Mouse (Mus musculus): Measurements from ENCODE around the gene Gab1. TPM values are rescaled to one million over a fixed set of nuclear protein-coding genes. Genes with fewer than 3 reads are reported as not detected.

The Gab1 gene
- 26.6 and 28.8 TPM in 2 replicates for polyA plus RNA-seq (2015; fragmentation: Nextera tagmentation; extraction: Ambion mirVana)

DNA sequence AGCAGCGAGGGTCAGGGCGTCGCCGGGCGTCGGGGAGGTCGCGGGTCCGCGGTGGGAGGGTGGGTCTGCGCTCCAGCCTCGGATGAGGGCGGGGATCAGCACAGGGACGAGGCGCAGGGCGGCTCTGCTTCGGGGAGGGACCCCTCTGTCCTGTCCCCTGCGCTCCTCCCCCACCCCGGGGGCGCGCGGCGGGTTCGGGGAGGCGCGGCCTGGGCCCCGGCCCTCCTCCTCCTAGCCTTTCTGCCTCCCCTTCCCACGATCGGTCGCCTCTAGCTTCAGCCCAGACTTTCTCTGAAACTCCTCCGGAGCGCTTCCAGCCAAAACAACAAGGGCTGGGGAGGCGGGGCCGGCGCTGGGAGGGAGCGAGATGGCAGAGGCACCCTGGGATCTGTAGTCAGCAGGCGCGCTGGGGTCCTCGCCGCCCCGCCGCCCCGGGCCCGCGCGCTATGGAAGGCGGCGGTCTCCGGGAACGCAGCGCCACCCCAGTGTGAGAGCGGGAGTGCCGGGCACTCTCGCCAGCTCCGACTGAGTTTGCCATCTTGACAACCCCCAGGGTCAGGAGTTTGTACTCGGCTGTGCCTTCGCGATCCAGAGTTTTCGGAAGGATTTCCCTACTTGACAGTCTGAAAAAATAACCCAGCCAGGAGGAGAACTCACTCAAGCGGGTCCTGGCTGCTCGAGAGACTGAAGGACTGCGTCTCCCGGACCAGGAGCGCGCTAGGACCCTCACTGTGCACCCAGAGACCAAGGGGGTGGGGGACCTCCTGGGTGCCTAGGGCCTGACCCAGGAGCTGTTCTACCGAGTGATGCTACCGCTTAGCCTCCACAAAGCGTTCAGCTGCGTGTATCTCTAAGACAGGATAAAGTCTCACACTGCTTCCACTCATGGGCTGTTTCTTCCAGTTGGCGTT lies at the start of gene Gab1:
Gab1 (minus strand) TSS at position 324 of the 911 bp plus-strand sequence.
- H3K4me1 ChIP-seq: peaks cover 28% of the 10 kb centered on the region
- peak within 1 kb of the TSS; percentile 99 for H3K27ac ChIP-seq (replicated peaks)
- 1% methylated on average over 69 of the region's 70 CpGs for WGBS
- peaks cover 2% of the 10 kb centered on the region; the same call in 1 of the 2 replicates for H3K36me3 ChIP-seq
- peak within 1 kb of the TSS; percentile 85 for H3K4me2 ChIP-seq
- H3K9me3 ChIP-seq: no peaks in the 10 kb centered on the region
- no peaks in the 10 kb centered on the region for H3K27me3 ChIP-seq (replicated peaks)
- peak within 1 kb of the TSS; percentile 93 for H3K4me3 ChIP-seq
- ATAC-seq (ENCODE audit: extremely low read depth, insufficient number of reproducible peaks, low FRiP score, low TSS enrichment): peak; percentile 87
- peak within 1 kb of the TSS; percentile 98 for H3K9ac ChIP-seq

DNA sequence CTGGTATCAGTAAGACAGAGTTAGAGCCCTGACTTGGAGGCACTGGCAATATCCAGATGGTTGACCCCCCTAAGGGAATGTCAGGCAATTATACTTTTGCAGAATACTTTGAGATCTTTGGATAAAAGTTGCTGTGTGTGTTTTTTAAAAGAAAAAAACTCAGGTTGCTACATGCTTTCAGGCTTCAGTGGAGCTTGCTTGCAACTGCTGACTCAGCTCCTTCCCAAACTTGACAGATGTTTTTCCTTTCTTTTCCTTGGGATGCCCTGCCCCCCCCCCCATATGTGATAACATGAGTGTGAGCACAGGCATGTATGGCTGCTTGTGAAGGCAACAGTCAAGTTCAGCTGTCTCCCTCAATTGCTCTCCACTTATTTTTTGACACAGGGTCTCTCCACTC lies 48.5 kb upstream of the Gab1 start:
- H3K4me2 ChIP-seq: no peak overlapping the region
- no peaks in the 10 kb centered on the region for H3K4me1 ChIP-seq
- no peak overlapping the region for H3K9ac ChIP-seq
- no peaks in the 10 kb centered on the region for H3K27me3 ChIP-seq (replicated peaks)
- H3K36me3 ChIP-seq: no peaks in the 10 kb centered on the region
- no peak for ATAC-seq (ENCODE audit: extremely low read depth, insufficient number of reproducible peaks, low FRiP score, low TSS enrichment)
- H3K4me3 ChIP-seq: no peak overlapping the region
- H3K27ac ChIP-seq (replicated peaks): no peak overlapping the region
- H3K9me3 ChIP-seq: no peaks in the 10 kb centered on the region

DNA sequence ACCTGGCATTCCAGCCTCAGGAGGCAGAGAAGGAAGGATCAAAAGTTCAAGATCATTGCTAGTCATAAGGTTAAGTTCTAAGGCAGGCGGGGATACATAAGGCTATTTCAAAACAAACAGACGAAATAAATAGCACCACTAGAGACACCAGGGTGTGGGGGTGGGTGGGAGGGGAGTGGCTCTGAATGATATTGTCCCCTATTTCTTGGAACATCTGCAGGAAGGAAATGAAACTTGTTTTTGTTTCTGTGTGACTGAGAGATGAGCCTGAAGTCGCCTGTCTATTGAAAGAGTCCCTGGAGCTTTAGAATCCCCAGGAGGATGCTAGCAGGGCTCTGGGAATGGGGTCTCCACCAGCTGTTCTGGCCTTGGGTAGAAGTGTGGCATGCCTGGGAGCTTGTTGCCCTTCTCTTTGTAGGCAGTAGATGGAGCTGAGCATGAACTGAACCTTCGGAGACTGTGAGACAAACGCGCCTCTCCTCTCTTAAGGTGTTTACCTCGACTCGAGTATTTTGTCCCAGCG lies 43.5 kb upstream of the Gab1 start:
- no peaks in the 10 kb centered on the region for H3K9me3 ChIP-seq
- H3K36me3 ChIP-seq: no peaks in the 10 kb centered on the region
- no peaks in the 10 kb centered on the region for H3K27me3 ChIP-seq (replicated peaks)
- peaks cover 9% of the 10 kb centered on the region; the same call in 1 of the 2 replicates for H3K4me1 ChIP-seq
- no peak overlapping the region for H3K27ac ChIP-seq (replicated peaks)
- no peak for ATAC-seq (ENCODE audit: extremely low read depth, insufficient number of reproducible peaks, low FRiP score, low TSS enrichment)
- no peak overlapping the region for H3K4me3 ChIP-seq
- 72% methylated on average over 9 of the region's 9 CpGs for WGBS
- H3K4me2 ChIP-seq: no peak overlapping the region
- H3K9ac ChIP-seq: no peak overlapping the region

DNA sequence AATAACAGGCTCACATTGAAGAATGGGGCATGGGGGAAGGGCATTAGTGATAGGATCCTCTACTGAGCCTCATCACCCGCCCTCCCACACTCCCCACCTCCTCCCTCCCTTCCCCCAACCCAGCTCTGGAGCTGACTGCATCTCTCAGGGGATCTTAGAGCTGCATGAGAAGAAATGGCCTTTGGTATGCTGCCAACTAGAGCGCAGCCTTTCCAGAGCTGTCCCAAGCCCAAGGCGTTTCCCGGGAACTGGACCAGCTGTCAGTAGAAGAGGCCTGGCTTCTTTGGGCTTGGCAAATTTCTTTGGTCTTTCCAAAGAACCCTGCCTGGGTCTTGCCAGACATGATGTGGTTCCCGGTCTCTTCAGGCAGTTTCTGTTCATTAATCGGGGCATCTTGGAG lies 42.3 kb upstream of the Gab1 start:
- no peak; the same call in 1 of the 2 replicates for ATAC-seq (ENCODE audit: extremely low read depth, insufficient number of reproducible peaks, low FRiP score, low TSS enrichment)
- Histone ChIP-seq H3K27ac (replicated peaks) (0 out of 2 replicates have a peak overlapping the region, but pooled peaks have one; percentile 17), H3K4me3 (no peak overlapping the region), H3K9ac (no peak overlapping the region), H3K4me1 (peaks cover 9% of the 10 kb centered on the region; the same call in 1 of the 2 replicates), H3K36me3 (no peaks in the 10 kb centered on the region), H3K4me2 (no peak overlapping the region), H3K27me3 (replicated peaks) (no peaks in the 10 kb centered on the region), H3K9me3 (no peaks in the 10 kb centered on the region)
- 32% methylated on average over 6 of the region's 6 CpGs for WGBS

DNA sequence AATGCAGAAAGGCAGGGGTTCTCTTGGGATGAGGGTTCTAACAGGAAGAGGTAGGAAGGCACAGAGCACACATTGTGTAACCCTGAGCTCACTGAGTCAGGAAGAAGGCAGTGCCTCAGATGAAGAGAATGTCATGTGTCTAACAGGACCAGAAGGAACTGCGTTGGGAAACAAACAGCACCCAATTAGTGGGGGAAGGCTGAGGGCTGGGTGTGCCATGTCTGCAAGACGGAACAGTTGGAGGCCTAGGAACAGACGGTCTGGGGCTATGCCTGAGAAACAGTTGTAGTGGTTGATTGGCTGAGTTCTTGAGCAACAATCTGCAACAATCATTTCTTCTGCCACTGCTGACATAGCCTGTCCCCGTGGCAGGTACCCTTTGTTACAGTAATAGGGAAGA lies 38.8 kb upstream of the Gab1 start:
- no peak overlapping the region for H3K4me2 ChIP-seq
- no peak overlapping the region for H3K27ac ChIP-seq (replicated peaks)
- no peaks in the 10 kb centered on the region for H3K27me3 ChIP-seq (replicated peaks)
- H3K36me3 ChIP-seq: no peaks in the 10 kb centered on the region
- no peak overlapping the region for H3K4me3 ChIP-seq
- 74% methylated on average over 4 of the region's 4 CpGs for WGBS
- no peaks in the 10 kb centered on the region for H3K9me3 ChIP-seq
- no peak overlapping the region for H3K9ac ChIP-seq
- peaks cover 9% of the 10 kb centered on the region; the same call in 1 of the 2 replicates for H3K4me1 ChIP-seq
- no peak for ATAC-seq (ENCODE audit: extremely low read depth, insufficient number of reproducible peaks, low FRiP score, low TSS enrichment)

DNA sequence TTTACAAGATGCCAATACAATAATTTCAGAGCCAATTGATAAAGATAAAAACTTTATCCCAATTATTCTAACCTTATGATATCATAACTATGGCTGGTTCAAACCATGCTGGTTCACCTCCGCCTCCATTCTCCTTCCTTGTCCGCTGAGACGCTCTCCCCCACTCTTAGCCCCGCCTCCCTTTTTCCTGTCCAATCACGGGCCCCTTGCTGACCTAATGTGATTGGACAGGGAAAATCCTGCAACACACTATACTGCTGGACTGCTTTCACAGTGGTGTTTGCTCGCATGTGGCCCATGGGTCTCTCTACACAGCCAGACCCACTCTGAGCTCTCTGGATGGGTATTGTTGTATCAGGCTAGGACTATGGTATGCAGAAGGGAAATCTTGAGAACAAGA lies 38.2 kb upstream of the Gab1 start:
- no peak for ATAC-seq (ENCODE audit: extremely low read depth, insufficient number of reproducible peaks, low FRiP score, low TSS enrichment)
- Histone ChIP-seq H3K36me3 (no peaks in the 10 kb centered on the region), H3K27ac (replicated peaks) (no peak overlapping the region), H3K9me3 (no peaks in the 10 kb centered on the region), H3K27me3 (replicated peaks) (no peaks in the 10 kb centered on the region), H3K4me2 (no peak overlapping the region), H3K9ac (no peak overlapping the region), H3K4me1 (peaks cover 8% of the 10 kb centered on the region; the same call in 1 of the 2 replicates), H3K4me3 (no peak overlapping the region)
- WGBS: 84% methylated on average over 6 of the region's 6 CpGs

DNA sequence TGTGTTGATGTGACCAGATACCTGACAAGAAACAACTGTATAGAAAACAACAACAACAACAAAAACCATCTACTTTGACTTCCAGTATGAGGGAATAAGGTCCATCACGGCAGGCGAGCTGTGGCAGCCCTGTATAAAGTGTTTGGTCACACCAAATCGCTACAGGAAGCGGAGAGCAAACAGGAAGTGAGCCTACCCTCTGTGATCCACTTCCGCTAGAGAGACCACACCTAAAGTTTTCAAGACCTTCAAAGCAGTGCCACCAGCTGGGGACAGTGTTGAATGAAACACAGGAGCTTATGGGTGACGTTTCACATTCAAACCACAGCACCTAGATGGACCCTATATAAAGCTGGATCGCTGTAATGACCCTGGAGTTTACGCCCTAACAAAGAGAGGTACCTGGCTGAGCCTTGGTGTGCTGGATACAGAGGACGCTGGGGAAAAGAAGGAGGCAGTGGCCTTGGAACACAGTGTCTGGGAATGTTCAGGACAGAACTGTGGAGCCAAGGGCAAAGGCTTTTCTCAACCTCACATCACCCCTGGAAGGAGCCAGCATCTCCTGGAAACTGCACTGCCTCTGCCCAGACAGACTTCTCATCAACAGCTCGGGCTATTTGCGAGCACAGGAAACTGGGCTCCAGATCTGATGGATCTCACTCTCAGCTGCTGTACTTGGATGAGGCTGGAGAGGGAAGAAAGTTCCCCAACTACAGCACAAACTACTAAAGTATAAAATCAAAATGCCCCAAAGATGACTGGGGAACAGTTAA lies 36.3 kb upstream of the Gab1 start:
- H3K4me3 ChIP-seq: no peak overlapping the region
- no peak overlapping the region for H3K4me2 ChIP-seq
- H3K27ac ChIP-seq (replicated peaks): no peak overlapping the region
- WGBS: 66% methylated on average over 11 of the region's 11 CpGs
- no peak overlapping the region for H3K9ac ChIP-seq
- H3K27me3 ChIP-seq (replicated peaks): no peaks in the 10 kb centered on the region
- H3K9me3 ChIP-seq: no peaks in the 10 kb centered on the region
- H3K4me1 ChIP-seq: peaks cover 13% of the 10 kb centered on the region; the same call in 1 of the 2 replicates
- no peaks in the 10 kb centered on the region for H3K36me3 ChIP-seq
- no peak for ATAC-seq (ENCODE audit: extremely low read depth, insufficient number of reproducible peaks, low FRiP score, low TSS enrichment)

DNA sequence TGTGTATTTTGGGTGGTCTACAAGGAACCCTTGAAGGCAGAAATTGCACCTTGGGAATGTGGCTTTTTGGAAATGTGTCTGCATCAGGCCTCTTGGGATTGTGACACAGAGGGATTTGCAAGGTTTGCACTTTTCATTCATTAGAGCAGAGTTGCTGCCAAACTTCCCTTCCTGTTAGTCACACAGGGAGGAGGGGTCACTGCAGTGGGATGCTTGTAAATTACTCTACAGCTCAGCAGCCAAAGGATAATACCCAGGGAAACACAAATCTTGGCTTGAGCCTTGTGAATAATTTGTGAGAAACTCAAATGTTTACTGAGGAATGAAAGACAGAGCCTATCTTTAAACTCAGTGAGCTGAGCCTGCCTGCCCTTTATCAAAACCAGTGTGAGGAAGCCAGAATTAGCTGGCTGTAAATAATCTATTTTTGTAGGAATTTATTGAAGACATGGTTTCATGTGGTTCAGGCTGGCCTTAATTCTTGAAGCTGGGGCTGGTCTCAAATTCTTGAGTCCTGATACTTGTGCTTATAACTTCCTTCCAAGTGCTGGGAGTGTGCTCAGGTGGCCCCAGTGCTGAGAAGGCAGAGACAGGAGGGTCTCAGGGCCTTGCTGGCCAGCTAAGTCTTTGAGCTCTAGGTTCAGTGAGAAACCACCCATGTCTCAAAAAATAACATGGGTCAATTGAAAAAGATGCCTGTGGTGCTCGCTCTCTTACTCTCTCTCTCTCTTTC lies 32.9 kb upstream of the Gab1 start:
- H3K36me3 ChIP-seq: no peaks in the 10 kb centered on the region
- no peaks in the 10 kb centered on the region for H3K9me3 ChIP-seq
- H3K27ac ChIP-seq (replicated peaks): peak overlapping the region; percentile 66
- H3K4me2 ChIP-seq: no peak overlapping the region
- peaks cover 24% of the 10 kb centered on the region for H3K4me1 ChIP-seq
- no peak for ATAC-seq (ENCODE audit: extremely low read depth, insufficient number of reproducible peaks, low FRiP score, low TSS enrichment)
- 84% methylated on average over 1 of the region's 1 CpGs for WGBS
- H3K4me3 ChIP-seq: no peak overlapping the region
- no peaks in the 10 kb centered on the region for H3K27me3 ChIP-seq (replicated peaks)
- no peak overlapping the region for H3K9ac ChIP-seq

DNA sequence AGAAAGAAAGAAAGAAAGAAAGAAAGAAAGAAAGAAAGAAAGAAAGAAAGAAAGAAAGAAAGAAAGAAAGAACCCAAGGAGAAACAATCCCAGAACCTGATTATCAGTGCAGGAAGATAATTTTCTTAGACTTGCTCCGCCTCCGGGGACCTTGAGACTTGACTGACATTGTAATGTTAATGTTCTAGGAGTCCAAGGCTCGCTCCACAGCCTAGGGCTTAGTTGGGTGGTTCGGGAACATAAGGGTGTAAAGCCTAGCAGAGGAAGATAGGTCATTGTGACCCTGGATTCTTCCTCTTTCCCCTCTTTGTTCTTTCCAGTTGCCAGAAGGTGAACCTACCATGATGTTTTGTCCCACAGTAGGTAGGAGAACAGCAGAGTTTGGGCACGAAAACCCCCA lies 31.1 kb upstream of the Gab1 start:
- Histone ChIP-seq H3K9ac (no peak overlapping the region), H3K36me3 (no peaks in the 10 kb centered on the region), H3K4me1 (peaks cover 32% of the 10 kb centered on the region), H3K27me3 (replicated peaks) (no peaks in the 10 kb centered on the region), H3K27ac (replicated peaks) (no peak overlapping the region), H3K4me2 (no peak overlapping the region), H3K4me3 (no peak overlapping the region), H3K9me3 (no peaks in the 10 kb centered on the region)
- ATAC-seq (ENCODE audit: extremely low read depth, insufficient number of reproducible peaks, low FRiP score, low TSS enrichment): no peak
- 73% methylated on average over 5 of the region's 5 CpGs for WGBS

DNA sequence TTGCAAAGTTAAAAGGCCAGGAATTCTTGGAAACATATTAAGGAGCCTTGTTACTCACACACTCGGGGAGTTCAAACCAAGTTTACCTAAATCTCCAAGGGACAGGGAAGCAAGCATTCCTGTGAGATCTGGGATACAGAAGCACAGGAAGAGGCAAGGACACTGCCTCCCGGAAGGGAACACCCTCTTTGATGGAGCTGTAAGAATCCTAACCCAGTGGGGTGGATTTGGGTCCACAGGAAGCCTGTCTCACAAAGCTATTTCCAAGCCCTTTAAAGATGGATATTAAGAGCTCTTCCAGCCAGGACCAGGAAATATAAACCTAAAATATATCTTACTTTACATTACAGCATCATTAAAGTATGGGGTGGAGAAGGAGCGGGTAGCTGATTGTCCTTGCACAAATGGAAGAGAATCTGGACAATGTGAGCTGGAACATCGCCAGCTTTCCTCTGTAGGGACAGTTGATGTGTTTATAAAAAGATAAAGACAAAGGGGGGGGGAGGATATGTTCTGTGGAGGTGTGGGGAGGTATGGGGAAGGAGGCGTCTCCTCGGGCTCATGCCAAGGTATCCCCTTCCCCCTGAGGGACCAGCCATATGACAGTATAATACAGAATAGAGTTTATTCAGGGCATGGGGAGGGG lies 28.1 kb upstream of the Gab1 start:
- no peak overlapping the region for H3K4me2 ChIP-seq
- peaks cover 30% of the 10 kb centered on the region for H3K4me1 ChIP-seq
- 0 out of 2 replicates have a peak overlapping the region, but pooled peaks have one; percentile 32 for H3K27ac ChIP-seq (replicated peaks)
- 36% methylated on average over 6 of the region's 6 CpGs for WGBS
- no peak overlapping the region for H3K4me3 ChIP-seq
- H3K36me3 ChIP-seq: no peaks in the 10 kb centered on the region
- no peak overlapping the region for H3K9ac ChIP-seq
- H3K9me3 ChIP-seq: no peaks in the 10 kb centered on the region
- no peak for ATAC-seq (ENCODE audit: extremely low read depth, insufficient number of reproducible peaks, low FRiP score, low TSS enrichment)
- no peaks in the 10 kb centered on the region for H3K27me3 ChIP-seq (replicated peaks)

Measured in heart, embryonic 13.5 days (tissue).